Mouse (Mus musculus): ENCODE data around the gene Snx21.

DNA sequence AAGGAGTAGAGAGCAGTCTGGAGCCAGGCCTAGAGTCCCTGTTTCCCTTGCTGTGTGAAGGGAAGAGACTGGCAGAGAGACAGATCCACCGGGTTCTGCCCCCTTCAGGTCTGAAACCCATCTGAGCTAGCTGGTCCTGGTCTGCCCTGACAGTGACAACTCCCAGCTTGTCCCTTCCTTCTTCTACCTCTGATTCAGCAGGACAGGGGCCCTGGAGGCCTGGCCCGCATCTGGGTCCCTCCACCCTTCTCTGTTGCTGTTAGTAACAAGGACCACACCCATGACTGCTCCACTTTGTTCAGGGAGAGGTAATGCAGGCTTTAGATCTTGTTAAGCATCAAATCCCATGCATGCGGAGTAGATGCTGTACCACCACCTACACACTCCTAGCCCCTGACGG is 2.8 kb downstream of the Snx21 start:
- TF ChIP-seq CTCF (IDR thresholded peaks at IDR 0.05; ENCODE audit: insufficient read depth, low read length): no peak
- TF ChIP-seq POLR2A (IDR thresholded peaks at IDR 0.05; ENCODE audit: borderline replicate concordance, extremely low read depth, low read depth, low read length): no peak
